Mouse (Mus musculus) liver, embryonic 14.5 days (tissue): ENCODE data around the gene Xbp1. TPM values are rescaled to one million over a fixed set of nuclear protein-coding genes. Genes with fewer than 3 reads are reported as not detected.
"Not testable (repeated sequence)": the region's sequence is repeated elsewhere in the genome, so short reads cannot be mapped to it uniquely, and the experiment has no call there.

Experiments
- ATAC-seq: fragments of 200-750 bp; cut with Nextera tagmentation; 2 replicates; pipeline ENCODE4 v1.8.0; 2017; ENCODE audit warnings: moderate number of reproducible peaks, mild to moderate bottlenecking, moderate library complexity; ENCODE audit not compliant: insufficient read depth
- DNase-seq, 3 experiments: peaks; one replicate each; pipeline ENCODE4 v3.0.0-alpha.2; 2012 to 2013; ENCODE audit warnings: low read depth in 3 of 3, low spot score in 3 of 3
- H3K27ac ChIP-seq: fragments of 300-500 bp; sonication (generic); 2 replicates; pipeline ENCODE4 v1.5.1; 2014; ENCODE audit warnings: moderate library complexity, mild to moderate bottlenecking, control low read depth, inconsistent platforms
- H3K27me3 ChIP-seq: fragments of 300-500 bp; sonication (generic); 2 replicates; pipeline ENCODE4 v1.6.1; 2014; ENCODE audit warnings: mild to moderate bottlenecking, low read length, moderate library complexity; ENCODE audit not compliant: control insufficient read depth, insufficient read depth
- H3K36me3 ChIP-seq: fragments of 300-500 bp; sonication (generic); replicated peaks from 2 replicates; pipeline ENCODE4 v1.6.1; 2014; ENCODE audit warnings: low read depth; ENCODE audit not compliant: control insufficient read depth, insufficient read depth
- H3K4me1 ChIP-seq, 2 experiments: fragments of 200-500 bp in 1 of 2; fragments of 300-500 bp in 1 of 2; sonication (generic) in 1 of 2; replicated peaks; 2 replicates each; pipeline ENCODE4 v1.6.1; 2012 to 2014; ENCODE audit warnings: antibody characterized with exemption in 1 of 2, inconsistent platforms in 1 of 2, low read length in 1 of 2; ENCODE audit not compliant: control insufficient read depth in 2 of 2, insufficient read depth in 2 of 2
- H3K4me2 ChIP-seq: fragments of 300-500 bp; sonication (generic); 2 replicates; pipeline ENCODE4 v1.6.1; 2014; ENCODE audit warnings: low read depth, mild to moderate bottlenecking, control low read depth, moderate library complexity
- H3K4me3 ChIP-seq, 2 experiments: fragments of 200-500 bp in 1 of 2; fragments of 300-500 bp in 1 of 2; sonication (generic) in 1 of 2; 2 replicates each; pipeline ENCODE4 v1.5.1; 2012 to 2014; ENCODE audit warnings: low read depth in 2 of 2, low read length in 2 of 2, mild to moderate bottlenecking in 2 of 2, control low read depth in 1 of 2, inconsistent platforms in 1 of 2, moderate library complexity in 1 of 2; ENCODE audit not compliant: insufficient read depth in 1 of 2
- H3K9ac ChIP-seq: fragments of 300-500 bp; sonication (generic); replicated peaks from 2 replicates; pipeline ENCODE4 v1.6.1; 2014; ENCODE audit warnings: mild to moderate bottlenecking, control low read depth, moderate library complexity
- H3K9me3 ChIP-seq: fragments of 300-500 bp; sonication (generic); 2 replicates; pipeline ENCODE4 v1.6.1; 2016; ENCODE audit warnings: low read length, mixed read lengths; ENCODE audit not compliant: control insufficient read depth
- CTCF ChIP-seq: IDR thresholded peaks from 2 replicates; pipeline ENCODE4 v1.5.1; 2016; ENCODE audit warnings: antibody characterized with exemption, low read depth, control low read depth
- EP300 ChIP-seq: IDR thresholded peaks from 2 replicates; pipeline ENCODE4 v1.6.1; 2016; ENCODE audit warnings: antibody characterized with exemption, low read depth
- WGBS: fragments of 180-500 bp; shearing (Covaris S2); extraction: QIAGEN DNeasy Blood & Tissue Kit; methylation state at CpG from one replicate; pipeline ENCODE4 v1.1.7; 2014; ENCODE audit not compliant: insufficient replicate concordance; 5-methylcytosine and 5-hydroxymethylcytosine counted together
- polyA plus RNA-seq, 2 experiments: library from polyadenylated mRNA; depleted of rRNA in 1 of 2; stranded (reverse) in 1 of 2; unstranded in 1 of 2; fragments of >200 nt; fragmentation: Nextera tagmentation in 1 of 2; extraction: Ambion mirVana in 1 of 2; gene quantifications; 2 replicates each; pipeline versions ENCODE4 v1.2.1 to v1.2.3; 2012 to 2014

The Xbp1 gene
- polyA plus RNA-seq (2012; rRNA removed) (32.0 and 33.6 TPM in 2 replicates), polyA plus RNA-seq (2014; fragmentation: Nextera tagmentation; extraction: Ambion mirVana) (87.4 and 92.5 TPM in 2 replicates)

DNA sequence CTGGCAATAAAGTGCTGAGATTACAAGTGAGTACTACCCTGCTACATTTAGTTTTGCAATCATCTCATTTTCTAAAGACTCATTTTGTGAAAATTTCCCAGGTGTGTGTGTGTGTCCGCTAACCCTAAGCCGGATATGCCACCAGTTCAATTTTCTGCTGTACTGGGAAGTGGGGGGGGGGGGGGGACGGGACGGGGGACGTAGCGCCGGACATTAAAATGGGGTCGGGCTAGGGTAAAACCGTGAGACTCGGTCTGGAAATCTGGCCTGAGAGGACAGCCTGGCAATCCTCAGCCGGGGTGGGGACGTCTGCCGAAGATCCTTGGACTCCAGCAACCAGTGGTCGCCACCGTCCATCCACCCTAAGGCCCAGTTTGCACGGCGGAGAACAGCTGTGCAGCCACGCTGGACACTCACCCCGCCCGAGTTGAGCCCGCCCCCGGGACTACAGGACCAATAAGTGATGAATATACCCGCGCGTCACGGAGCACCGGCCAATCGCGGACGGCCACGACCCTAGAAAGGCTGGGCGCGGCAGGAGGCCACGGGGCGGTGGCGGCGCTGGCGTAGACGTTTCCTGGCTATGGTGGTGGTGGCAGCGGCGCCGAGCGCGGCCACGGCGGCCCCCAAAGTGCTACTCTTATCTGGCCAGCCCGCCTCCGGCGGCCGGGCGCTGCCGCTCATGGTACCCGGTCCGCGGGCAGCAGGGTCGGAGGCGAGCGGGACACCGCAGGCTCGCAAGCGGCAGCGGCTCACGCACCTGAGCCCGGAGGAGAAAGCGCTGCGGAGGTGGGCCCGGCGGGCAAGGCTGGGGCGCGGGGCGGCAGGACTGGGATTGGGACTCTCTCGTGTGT, at the start of gene Xbp1:
Gene Xbp1 (plus strand): TSS at position 248 of the 854 bp plus-strand sequence.
- ATAC-seq (peak; percentile 93), DNase-seq (peak; percentile 85 to 91 (median 85))
- H3K4me1 ChIP-seq: peaks cover 4 to 12% of the 10 kb centered on the region in 2 experiments; a peak in 3 of 4 replicates
- peak within 1 kb of the TSS; percentile 89 for H3K27ac ChIP-seq
- TF ChIP-seq CTCF (peak; percentile 6; the same call in 1 of the 2 replicates), EP300 (no peak)
- no peaks in the 10 kb centered on the region for H3K9me3 ChIP-seq
- WGBS: under 1% methylated on average over 71 of the region's 72 CpGs
- H3K4me3 ChIP-seq: peak within 1 kb of the TSS; percentile 91
- H3K36me3 ChIP-seq: peaks cover 32% of the 10 kb centered on the region
- peak within 1 kb of the TSS; percentile 80 for H3K4me2 ChIP-seq
- no peaks in the 10 kb centered on the region for H3K27me3 ChIP-seq
- H3K9ac ChIP-seq: peak within 1 kb of the TSS; percentile 98

DNA sequence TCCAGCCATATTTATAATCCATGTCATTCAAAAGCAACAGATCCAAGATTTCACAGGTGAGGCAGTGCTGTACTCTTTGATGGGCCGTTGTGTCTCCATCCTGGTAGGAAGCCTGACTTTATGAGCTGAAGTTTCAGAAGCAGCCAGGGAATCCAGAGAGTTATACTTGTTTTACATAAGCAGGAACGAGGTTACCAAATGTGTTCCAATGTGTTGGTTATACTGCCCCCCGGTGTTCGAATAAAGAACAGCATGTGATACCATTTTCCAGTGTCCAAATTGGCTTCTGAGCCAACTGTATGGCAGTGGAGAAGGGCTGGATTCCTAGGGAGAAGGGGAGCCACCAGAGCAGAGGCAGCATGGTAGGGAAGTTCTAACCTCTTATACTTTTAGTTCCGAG, 46.3 kb upstream of the Xbp1 start:
- WGBS: 6% methylated on average over 5 of the region's 5 CpGs
- ATAC-seq (no peak), DNase-seq (peak in 2 of 3 experiments; percentile 43 to 46)
- no peak overlapping the region for H3K4me3 ChIP-seq
- no peaks in the 10 kb centered on the region for H3K27me3 ChIP-seq
- no peaks in the 10 kb centered on the region for H3K9me3 ChIP-seq
- TF ChIP-seq EP300: no peak
- TF ChIP-seq CTCF: peak; percentile 76
- no peaks in the 10 kb centered on the region for H3K4me1 ChIP-seq
- no peaks in the 10 kb centered on the region for H3K36me3 ChIP-seq
- no peak overlapping the region for H3K27ac ChIP-seq
- H3K4me2 ChIP-seq: no peak overlapping the region
- no peak overlapping the region for H3K9ac ChIP-seq

DNA sequence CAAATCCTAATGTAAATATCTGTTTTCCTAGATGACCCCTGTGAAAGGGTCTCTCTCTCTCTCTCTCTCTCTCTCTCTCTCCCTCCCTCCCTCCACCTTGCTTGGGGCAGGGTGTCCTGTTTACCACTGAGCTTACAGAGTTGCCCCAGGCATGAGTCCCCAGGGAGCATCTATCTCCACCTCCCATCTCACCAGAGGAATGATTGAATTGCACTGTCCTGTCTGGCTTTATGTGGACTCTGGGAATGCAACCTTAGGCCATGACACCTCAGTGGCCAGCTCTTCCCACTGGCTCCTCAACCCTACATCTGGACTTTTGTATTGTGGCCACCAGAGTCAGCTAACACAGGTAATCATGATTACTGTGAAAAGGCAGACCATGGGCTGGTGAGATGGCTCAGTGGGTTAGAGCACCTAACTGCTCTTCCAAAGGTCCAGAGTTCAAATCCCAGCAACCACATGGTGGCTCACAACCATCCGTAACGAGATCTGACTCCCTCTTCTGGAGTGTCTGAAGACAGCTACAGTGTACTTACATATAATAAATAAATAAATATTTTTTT, 44.8 kb upstream of the Xbp1 start:
- WGBS: no CpG with 5 or more reads among the region's 2 CpGs
- not testable (repeated sequence) for H3K36me3 ChIP-seq, H3K27me3 ChIP-seq, H3K4me2 ChIP-seq, ATAC-seq, H3K9me3 ChIP-seq, H3K27ac ChIP-seq, H3K4me1 ChIP-seq, H3K4me3 ChIP-seq, H3K9ac ChIP-seq, DNase-seq

DNA sequence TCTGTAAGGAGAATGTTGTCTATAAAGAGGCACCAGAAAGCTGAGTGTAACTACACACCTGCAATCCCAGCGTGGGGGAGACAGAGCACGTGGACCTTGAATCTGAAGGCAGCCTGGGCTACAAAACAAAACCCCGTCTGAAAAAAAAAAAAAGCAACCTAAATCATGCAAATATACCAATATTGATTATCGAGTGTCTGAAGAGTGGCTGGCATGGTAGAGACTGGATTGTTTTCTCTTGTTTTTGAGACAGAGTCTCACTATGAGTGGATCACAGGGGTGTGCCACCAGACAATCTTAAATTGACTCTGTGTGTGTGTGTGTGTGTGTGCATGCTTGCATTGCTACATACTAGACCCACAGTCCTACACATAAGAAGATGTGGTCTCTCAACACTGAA, 43.7 kb upstream of the Xbp1 start:
- DNase-seq (no peak), ATAC-seq (no peak)
- Histone ChIP-seq H3K36me3 (no peaks in the 10 kb centered on the region), H3K4me3 (no peak overlapping the region), H3K27ac (no peak overlapping the region), H3K27me3 (no peaks in the 10 kb centered on the region), H3K9ac (no peak overlapping the region), H3K4me1 (no peaks in the 10 kb centered on the region), H3K4me2 (no peak overlapping the region), H3K9me3 (no peaks in the 10 kb centered on the region)
- TF ChIP-seq EP300: no peak
- TF ChIP-seq CTCF: no peak
- 64% methylated on average over 4 of the region's 4 CpGs for WGBS

DNA sequence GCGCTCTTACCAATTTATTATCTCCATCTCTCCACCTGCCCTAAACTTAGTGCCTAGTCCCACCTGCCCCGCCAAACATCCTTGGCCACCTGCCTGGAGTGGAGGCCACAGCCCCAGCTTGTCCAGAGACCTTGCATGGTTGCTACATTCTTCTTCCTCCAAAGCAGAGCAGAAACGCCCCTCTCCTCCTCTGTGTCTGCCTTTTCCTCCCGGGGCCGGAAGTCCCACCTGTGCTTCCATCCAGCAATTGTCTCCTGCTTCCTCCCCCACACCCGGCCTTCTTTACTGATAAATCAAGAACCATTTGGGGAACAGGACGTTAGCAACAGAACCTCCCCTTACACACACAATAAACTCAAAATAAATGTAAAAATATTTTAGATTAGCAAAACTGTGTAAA, 42.3 kb upstream of the Xbp1 start:
- WGBS: 52% methylated on average over 7 of the region's 7 CpGs
- no peak for TF ChIP-seq CTCF
- TF ChIP-seq EP300: no peak
- no peaks in the 10 kb centered on the region for H3K27me3 ChIP-seq

More for the DNA sequence above, 42.3 kb upstream of the Xbp1 start:
- H3K4me1 ChIP-seq: no peaks in the 10 kb centered on the region
- DNase-seq (no peak), ATAC-seq (no peak)
- no peaks in the 10 kb centered on the region for H3K9me3 ChIP-seq
- H3K4me3 ChIP-seq: no peak overlapping the region
- H3K36me3 ChIP-seq: no peaks in the 10 kb centered on the region
- no peak overlapping the region for H3K4me2 ChIP-seq
- no peak overlapping the region for H3K27ac ChIP-seq
- no peak overlapping the region for H3K9ac ChIP-seq
